Mouse (Mus musculus) forebrain, postnatal 0 days (tissue): Measurements from ENCODE around the gene Gm28778. TPM values are rescaled to one million over a fixed set of nuclear protein-coding genes. Genes with fewer than 3 reads are reported as not detected.
"Not testable (repeated sequence)": the region's sequence is repeated elsewhere in the genome, so short reads cannot be mapped to it uniquely, and the experiment has no call there.

Source experiments
- ATAC-seq: fragments of 200-750 bp; cut with Nextera tagmentation; 2 replicates; pipeline ENCODE4 v1.8.0; 2017; ENCODE audit warnings: mild to moderate bottlenecking, moderate library complexity
- DNase-seq: peaks from one replicate; pipeline ENCODE4 v3.0.0-alpha.2; 2015
- H3K27ac ChIP-seq: fragments of 300-500 bp; sonication (generic); 2 replicates; pipeline ENCODE4 v1.5.1; 2014; ENCODE audit warnings: low read depth, mild to moderate bottlenecking, antibody characterized with exemption, low read length, moderate library complexity, mixed read lengths
- H3K27me3 ChIP-seq: fragments of 300-500 bp; sonication (generic); 2 replicates; pipeline ENCODE4 v1.6.1; 2014; ENCODE audit warnings: mild to moderate bottlenecking, low read length, mixed read lengths; ENCODE audit not compliant: insufficient read depth
- H3K36me3 ChIP-seq: fragments of 300-500 bp; sonication (generic); 2 replicates; pipeline ENCODE4 v1.6.1; 2014; ENCODE audit warnings: mild to moderate bottlenecking, moderate library complexity; ENCODE audit not compliant: insufficient read depth
- H3K4me1 ChIP-seq: fragments of 300-500 bp; sonication (generic); 2 replicates; pipeline ENCODE4 v1.6.1; 2014; ENCODE audit warnings: antibody characterized with exemption; ENCODE audit not compliant: insufficient read depth
- H3K4me2 ChIP-seq: fragments of 300-500 bp; sonication (generic); 2 replicates; pipeline ENCODE4 v1.6.1; 2014; ENCODE audit warnings: low read depth, mild to moderate bottlenecking, moderate library complexity
- H3K4me3 ChIP-seq: fragments of 300-500 bp; sonication (generic); 2 replicates; pipeline ENCODE4 v1.5.1; 2014; ENCODE audit warnings: low read depth, low read length, mixed read lengths
- H3K9ac ChIP-seq: fragments of 300-500 bp; sonication (generic); 2 replicates; pipeline ENCODE4 v1.6.1; 2014; ENCODE audit warnings: mild to moderate bottlenecking
- H3K9me3 ChIP-seq: fragments of 300-500 bp; sonication (generic); 2 replicates; pipeline ENCODE4 v1.6.1; 2016; ENCODE audit warnings: low read length
- CTCF ChIP-seq: sonication (generic); IDR thresholded peaks from 2 replicates; pipeline ENCODE4 v1.5.1; 2016; ENCODE audit warnings: antibody characterized with exemption, control low read depth, low read depth
- WGBS: fragments of 180-500 bp; shearing (Covaris S2); extraction: QIAGEN DNeasy Blood & Tissue Kit; methylation state at CpG from one replicate; pipeline ENCODE4 v1.1.7; 2014; 5-methylcytosine and 5-hydroxymethylcytosine counted together
- polyA plus RNA-seq: library from polyadenylated mRNA; unstranded; fragments of >200 nt; fragmentation: Nextera tagmentation; extraction: Ambion mirVana; gene quantifications from 2 replicates; pipeline ENCODE4 v1.2.1, GENCODE M21; 2015
- total RNA-seq: library from RNA; depleted of rRNA; stranded (reverse); fragments of >200 nt; gene quantifications from 2 replicates; pipeline ENCODE4 v1.2.3, GENCODE M21; 2014; rRNA removed

Gm28778 gene
- total RNA-seq (not detected in 2 replicates), polyA plus RNA-seq (not detected in 2 replicates)

GRCm38 (mm10) chr1:53296581-53297383 is at the start of gene Gm28778, which contains the start of the genes Pms1 and Ormdl1:
Gm28778 (plus strand) TSS chr1:53297111.
Pms1 (minus strand) TSS chr1:53297018.
Ormdl1 (plus strand) TSS chr1:53297095.
- peak within 1 kb of the TSS; percentile 69 for H3K4me2 ChIP-seq
- peak within 1 kb of the TSS; percentile 91 for H3K4me3 ChIP-seq
- H3K4me1 ChIP-seq: no peaks in the 10 kb centered on the region; the same call in 1 of the 2 replicates
- WGBS: 1% methylated on average over 66 of the region's 66 CpGs
- H3K27ac ChIP-seq: peak within 1 kb of the TSS; percentile 66
- peak; percentile 97 for DNase-seq
- TF ChIP-seq CTCF: peak; percentile 33; the same call in 1 of the 2 replicates
- H3K9ac ChIP-seq: peak within 1 kb of the TSS; percentile 69
- no peaks in the 10 kb centered on the region for H3K9me3 ChIP-seq
- H3K36me3 ChIP-seq: no peaks in the 10 kb centered on the region
- ATAC-seq: peak; percentile 99
- no peaks in the 10 kb centered on the region for H3K27me3 ChIP-seq

- not testable (repeated sequence) for H3K9ac ChIP-seq
Observed at GRCm38 (mm10) chr1:53264958-53265612, 31.8 kb upstream of the Gm28778 start.

GRCm38 (mm10) chr1:53269901-53270300 is 27.0 kb upstream of the Gm28778 start:
- Histone ChIP-seq H3K36me3 (no peaks in the 10 kb centered on the region), H3K27ac (no peak overlapping the region), H3K4me3 (no peak overlapping the region), H3K27me3 (no peaks in the 10 kb centered on the region), H3K9ac (no peak overlapping the region), H3K4me2 (no peak overlapping the region), H3K9me3 (no peaks in the 10 kb centered on the region), H3K4me1 (no peaks in the 10 kb centered on the region)
- DNase-seq (no peak), ATAC-seq (no peak)
- TF ChIP-seq CTCF: no peak
- 96% methylated on average over 3 of the region's 3 CpGs for WGBS

More at GRCm38 (mm10) chr1:53264958-53265612, 31.8 kb upstream of the Gm28778 start:
- H3K4me3 ChIP-seq, ATAC-seq, DNase-seq, H3K9me3 ChIP-seq, H3K27me3 ChIP-seq, H3K4me2 ChIP-seq, H3K36me3 ChIP-seq, H3K27ac ChIP-seq, H3K4me1 ChIP-seq: not testable (repeated sequence)

- DNase-seq (peak; percentile 59), ATAC-seq (peak; percentile 40; the same call in 1 of the 2 replicates)
- H3K27ac ChIP-seq: no peak overlapping the region
- no peaks in the 10 kb centered on the region for H3K4me1 ChIP-seq
- H3K4me3 ChIP-seq: no peak overlapping the region
- H3K9me3 ChIP-seq: no peaks in the 10 kb centered on the region
- H3K27me3 ChIP-seq: no peaks in the 10 kb centered on the region
- no peak overlapping the region for H3K4me2 ChIP-seq
- H3K9ac ChIP-seq: no peak overlapping the region
- peak; percentile 76 for TF ChIP-seq CTCF
- H3K36me3 ChIP-seq: no peaks in the 10 kb centered on the region
Observed at GRCm38 (mm10) chr1:53272646-53273045, 24.3 kb upstream of the Gm28778 start.

GRCm38 (mm10) chr1:53291197-53291596 is 5.7 kb upstream of the Gm28778 start:
- H3K4me2 ChIP-seq: no peak overlapping the region
- H3K36me3 ChIP-seq: no peaks in the 10 kb centered on the region
- no peak for TF ChIP-seq CTCF
- H3K4me1 ChIP-seq: no peaks in the 10 kb centered on the region
- H3K9ac ChIP-seq: no peak overlapping the region
- no peaks in the 10 kb centered on the region for H3K27me3 ChIP-seq
- no peak for ATAC-seq
- 88% methylated on average over 3 of the region's 3 CpGs for WGBS
- no peak for DNase-seq
- H3K27ac ChIP-seq: no peak overlapping the region
- no peaks in the 10 kb centered on the region for H3K9me3 ChIP-seq
- no peak overlapping the region for H3K4me3 ChIP-seq

GRCm38 (mm10) chr1:53300506-53300905 is 3.6 kb downstream of the Gm28778 start:
- TF ChIP-seq CTCF: no peak
- no peak overlapping the region for H3K4me2 ChIP-seq
- H3K27ac ChIP-seq: no peak overlapping the region
- DNase-seq (no peak), ATAC-seq (no peak)
- no peak overlapping the region for H3K9ac ChIP-seq
- no peak overlapping the region for H3K4me3 ChIP-seq
- 84% methylated on average over 4 of the region's 4 CpGs for WGBS
- H3K36me3 ChIP-seq: no peaks in the 10 kb centered on the region
- H3K27me3 ChIP-seq: no peaks in the 10 kb centered on the region
- H3K4me1 ChIP-seq: no peaks in the 10 kb centered on the region; the same call in 1 of the 2 replicates
- H3K9me3 ChIP-seq: no peaks in the 10 kb centered on the region
